Mouse (Mus musculus) limb, embryonic 13.5 days (tissue): ENCODE measurements at regions not wholly inside any gene's neighbourhood (a gene's known extent, or its start where the extent isn't known, plus 50 kb on each side); places are given as distances from the start of the nearest gene placed in this dataset.

ENCODE experiments used
- ATAC-seq: fragments of 200-750 bp; cut with Nextera tagmentation; 2 replicates; pipeline ENCODE4 v1.8.0; 2017; ENCODE audit warnings: low read depth, moderate number of reproducible peaks, moderate TSS enrichment; ENCODE audit not compliant: low FRiP score
- H3K27ac ChIP-seq: fragments of 300-500 bp; sonication (generic); 2 replicates; pipeline ENCODE4 v1.5.1; 2015; ENCODE audit warnings: inconsistent platforms, mild to moderate bottlenecking, moderate library complexity
- H3K27me3 ChIP-seq: fragments of 300-500 bp; sonication (generic); 2 replicates; pipeline ENCODE4 v1.6.1; 2015; ENCODE audit warnings: mild to moderate bottlenecking, inconsistent platforms
- H3K36me3 ChIP-seq: fragments of 300-500 bp; sonication (generic); 2 replicates; pipeline ENCODE4 v1.6.1; 2015; ENCODE audit warnings: inconsistent platforms, mild to moderate bottlenecking, moderate library complexity
- H3K4me1 ChIP-seq: fragments of 300-500 bp; sonication (generic); 2 replicates; pipeline ENCODE4 v1.6.1; 2015; ENCODE audit warnings: inconsistent platforms
- H3K4me2 ChIP-seq: fragments of 300-500 bp; sonication (generic); replicated peaks from 2 replicates; pipeline ENCODE4 v1.6.1; 2015; ENCODE audit warnings: inconsistent platforms, mild to moderate bottlenecking, moderate library complexity
- H3K4me3 ChIP-seq: fragments of 300-500 bp; sonication (generic); 2 replicates; pipeline ENCODE4 v1.5.1; 2015; ENCODE audit warnings: moderate library complexity, mild to moderate bottlenecking, inconsistent platforms
- H3K9ac ChIP-seq: fragments of 300-500 bp; sonication (generic); 2 replicates; pipeline ENCODE4 v1.6.1; 2015; ENCODE audit warnings: mild to moderate bottlenecking, inconsistent platforms
- H3K9me3 ChIP-seq: fragments of 300-500 bp; sonication (generic); 2 replicates; pipeline ENCODE4 v1.6.1; 2016; ENCODE audit warnings: inconsistent platforms
- WGBS: fragments of 180-500 bp; shearing (Covaris S2); methylation state at CpG from one replicate; pipeline ENCODE4 v1.1.7; 2015; 5-methylcytosine and 5-hydroxymethylcytosine counted together

- H3K27ac ChIP-seq: no peak overlapping the region
- H3K4me3 ChIP-seq: no peak overlapping the region
- H3K9me3 ChIP-seq: peaks cover 58% of the 10 kb centered on the region
- WGBS: 81% methylated on average over 25 of the region's 27 CpGs
- H3K4me2 ChIP-seq: no peak overlapping the region
- no peaks in the 10 kb centered on the region for H3K4me1 ChIP-seq
- no peak overlapping the region for H3K9ac ChIP-seq
- H3K27me3 ChIP-seq: no peaks in the 10 kb centered on the region
- H3K36me3 ChIP-seq: no peaks in the 10 kb centered on the region
- no peak for ATAC-seq
Observed at GRCm38 (mm10) chr12:24383016-24383415, 115.1 kb upstream of the Taf1b start.

GRCm38 (mm10) chr12:24424958-24425357 is 73.2 kb upstream of the Taf1b start:
- no peak overlapping the region for H3K27ac ChIP-seq
- 70% methylated on average over 17 of the region's 17 CpGs for WGBS
- H3K9ac ChIP-seq: no peak overlapping the region
- no peaks in the 10 kb centered on the region for H3K27me3 ChIP-seq
- no peaks in the 10 kb centered on the region for H3K36me3 ChIP-seq
- no peak overlapping the region for H3K4me2 ChIP-seq
- no peaks in the 10 kb centered on the region for H3K4me1 ChIP-seq
- no peak overlapping the region for H3K4me3 ChIP-seq
- H3K9me3 ChIP-seq: 0 out of 2 replicates have a peak, but pooled peaks cover 4% of the 10 kb centered on the region
- no peak for ATAC-seq
